Mouse (Mus musculus): ENCODE measurements at regions not wholly inside any gene's neighbourhood (a gene's known extent, or its start where the extent isn't known, plus 50 kb on each side); places are given as distances from the start of the nearest gene placed in this dataset.

DNA sequence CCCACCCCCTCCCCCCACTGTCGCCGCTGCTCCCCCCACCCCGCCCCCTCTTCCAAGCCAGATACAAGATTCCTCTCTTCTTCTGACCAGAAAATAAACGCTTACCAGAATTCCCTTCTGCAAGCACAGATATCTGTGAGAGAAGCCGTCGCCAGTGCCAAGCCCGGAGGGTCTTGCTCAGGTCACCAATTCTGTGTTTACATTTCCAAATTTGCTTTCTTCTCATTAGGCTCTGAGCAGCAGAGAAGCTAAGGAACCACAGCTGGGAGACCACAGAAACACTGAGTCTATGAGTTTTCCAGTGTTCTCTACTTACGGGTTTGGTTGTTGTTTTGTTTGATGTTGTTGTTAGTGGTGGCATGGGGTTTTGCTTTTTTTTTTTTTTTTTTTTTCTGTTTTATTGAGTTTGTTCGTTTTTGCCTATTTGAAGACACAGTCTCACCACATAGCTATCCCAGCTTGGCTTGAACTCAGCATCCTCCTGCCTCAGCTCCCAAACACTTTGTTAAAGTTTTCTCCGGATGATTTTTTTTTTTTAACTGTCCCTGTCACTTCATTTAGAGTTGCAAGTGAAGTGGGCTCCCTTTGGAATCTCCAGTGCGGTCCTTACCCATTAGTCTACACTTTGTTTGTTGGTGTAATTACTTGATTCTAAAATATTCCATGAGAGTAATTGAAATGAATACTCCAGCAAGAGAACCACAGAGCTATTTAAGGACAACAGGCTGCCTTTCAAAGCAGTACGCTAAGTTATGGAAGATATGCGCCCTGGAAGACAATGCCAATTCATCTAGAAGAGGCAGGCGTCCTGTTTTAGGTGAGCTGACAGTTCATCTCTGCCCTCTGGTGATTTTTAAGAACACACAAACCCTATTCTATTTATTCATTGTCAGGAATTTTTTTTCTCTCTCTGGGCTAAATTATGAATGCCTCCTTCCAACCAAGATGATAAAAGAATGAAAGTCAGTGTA is 111.2 kb upstream of the Cpm start:
- TF ChIP-seq NELFE (IDR thresholded peaks at IDR 0.05; ENCODE audit: low read depth, low read length) (no peak), TCF12 (IDR thresholded peaks at IDR 0.05; ENCODE audit: low read depth, low read length) (no peak), POLR2A (IDR thresholded peaks at IDR 0.05; ENCODE audit: low read depth, low read length) (no peak), EP300 (IDR thresholded peaks at IDR 0.05; ENCODE audit: low read length) (no peak), CTCF (conservative IDR thresholded peaks at IDR 0.05 in 1 of 2, IDR thresholded peaks at IDR 0.05 in 1 of 2; ENCODE audit: low read depth in 2 of 2, low read length in 2 of 2) (no peak), ELF1 (IDR thresholded peaks at IDR 0.05; ENCODE audit: low read depth, low read length) (no peak), ZKSCAN1 (IDR thresholded peaks at IDR 0.05; ENCODE audit: borderline replicate concordance, low read depth, low read length) (no peak), ZNF384 (IDR thresholded peaks at IDR 0.05; ENCODE audit: low read depth, low read length) (no peak), HCFC1 (IDR thresholded peaks at IDR 0.05; ENCODE audit: low read depth, low read length) (no peak), E2F4 (IDR thresholded peaks at IDR 0.05; ENCODE audit: insufficient replicate concordance, low read depth, low read length) (no peak), RCOR1 (conservative IDR thresholded peaks at IDR 0.05; ENCODE audit: low read depth, low read length) (no peak), MEF2A (IDR thresholded peaks at IDR 0.05; ENCODE audit: borderline replicate concordance, low read depth, low read length) (no peak), POLR2AphosphoS2 (IDR thresholded peaks at IDR 0.05; ENCODE audit: low read depth, low read length) (no peak), SIN3A (IDR thresholded peaks at IDR 0.05; ENCODE audit: low read length) (no peak)

Data from CH12.LX (cell line).